Mouse (Mus musculus) hindbrain, embryonic 13.5 days (tissue): ENCODE measurements around the gene Pkm. TPM values are rescaled to one million over a fixed set of nuclear protein-coding genes. Genes with fewer than 3 reads are reported as not detected.
A peak's percentile ranks its signal among the peaks of the same experiment; 100 is the strongest.

Source experiments
- ATAC-seq: fragments of 200-750 bp; cut with Nextera tagmentation; 2 replicates; pipeline ENCODE4 v1.8.0; 2017; ENCODE audit warnings: moderate TSS enrichment; ENCODE audit not compliant: low FRiP score
- H3K27ac ChIP-seq: fragments of 300-500 bp; sonication (generic); 2 replicates; pipeline ENCODE4 v1.5.1; 2015; ENCODE audit warnings: inconsistent platforms, mild to moderate bottlenecking, moderate library complexity
- H3K27me3 ChIP-seq: fragments of 300-500 bp; sonication (generic); 2 replicates; pipeline ENCODE4 v1.6.1; 2015; ENCODE audit warnings: mild to moderate bottlenecking, inconsistent platforms
- H3K36me3 ChIP-seq: fragments of 300-500 bp; sonication (generic); 2 replicates; pipeline ENCODE4 v1.6.1; 2015; ENCODE audit warnings: mild to moderate bottlenecking, inconsistent platforms
- H3K4me1 ChIP-seq: fragments of 300-500 bp; sonication (generic); replicated peaks from 2 replicates; pipeline ENCODE4 v1.6.1; 2015; ENCODE audit warnings: inconsistent platforms
- H3K4me2 ChIP-seq: fragments of 300-500 bp; sonication (generic); 2 replicates; pipeline ENCODE4 v1.6.1; 2015; ENCODE audit warnings: inconsistent platforms, mild to moderate bottlenecking, moderate library complexity
- H3K4me3 ChIP-seq: fragments of 300-500 bp; sonication (generic); 2 replicates; pipeline ENCODE4 v1.5.1; 2015; ENCODE audit warnings: mild to moderate bottlenecking, inconsistent platforms
- H3K9ac ChIP-seq: fragments of 300-500 bp; sonication (generic); 2 replicates; pipeline ENCODE4 v1.6.1; 2015; ENCODE audit warnings: mild to moderate bottlenecking, inconsistent platforms
- H3K9me3 ChIP-seq: fragments of 300-500 bp; sonication (generic); 2 replicates; pipeline ENCODE4 v1.6.1; 2016; ENCODE audit warnings: inconsistent platforms
- WGBS: fragments of 180-500 bp; shearing (Covaris S2); methylation state at CpG from one replicate; pipeline ENCODE4 v1.1.7; 2015; 5-methylcytosine and 5-hydroxymethylcytosine counted together
- polyA plus RNA-seq: library from polyadenylated mRNA; unstranded; fragments of >200 nt; fragmentation: Nextera tagmentation; extraction: Ambion mirVana; gene quantifications from 2 replicates; pipeline ENCODE4 v1.2.1, GENCODE M21; 2015

Gene Pkm
- polyA plus RNA-seq, 1 experiment from 2014 or later, result 1,130 TPM

- Histone ChIP-seq H3K4me1 (peaks cover 40% of the 10 kb centered on the region), H3K4me3 (peak overlapping the region; percentile 77), H3K27ac (peak overlapping the region; percentile 99), H3K9ac (peak overlapping the region; percentile 93), H3K4me2 (peak overlapping the region; percentile 93), H3K36me3 (peaks cover 4% of the 10 kb centered on the region), H3K27me3 (no peaks in the 10 kb centered on the region), H3K9me3 (no peaks in the 10 kb centered on the region)
- WGBS, result under 1% methylated on average over 64 of the region's 65 CpGs
- ATAC-seq, result peak; percentile 74
Observed at GRCm38 (mm10) chr9:59656635-59657617, 758 bp downstream of the Pkm start.

GRCm38 (mm10) chr9:59658146-59658545 lies 2.0 kb downstream of the Pkm start:
- no peaks in the 10 kb centered on the region for H3K27me3 ChIP-seq
- peaks cover 7% of the 10 kb centered on the region for H3K36me3 ChIP-seq
- ATAC-seq, result no peak
- H3K9ac ChIP-seq, result peak overlapping the region; percentile 93
- H3K27ac ChIP-seq, result peak overlapping the region; percentile 99
- H3K4me3 ChIP-seq, result peak overlapping the region; percentile 77
- WGBS, result 3% methylated on average over 4 of the region's 4 CpGs
- no peaks in the 10 kb centered on the region for H3K9me3 ChIP-seq
- H3K4me2 ChIP-seq, result peak overlapping the region; percentile 93
- peaks cover 52% of the 10 kb centered on the region for H3K4me1 ChIP-seq

- peak overlapping the region; percentile 93 for H3K4me2 ChIP-seq
- 24% methylated on average over 14 of the region's 14 CpGs for WGBS
- H3K36me3 ChIP-seq, result peaks cover 14% of the 10 kb centered on the region
- no peaks in the 10 kb centered on the region for H3K9me3 ChIP-seq
- no peak for ATAC-seq
- H3K9ac ChIP-seq, result peak overlapping the region; percentile 56; the same call in 1 of the 2 replicates
- H3K27me3 ChIP-seq, result no peaks in the 10 kb centered on the region
- H3K4me1 ChIP-seq, result peaks cover 64% of the 10 kb centered on the region
- H3K27ac ChIP-seq, result peak overlapping the region; percentile 70
- peak overlapping the region; percentile 77 for H3K4me3 ChIP-seq
Observed at GRCm38 (mm10) chr9:59659036-59660026, 3.2 kb downstream of the Pkm start.

GRCm38 (mm10) chr9:59660421-59660820 lies 4.3 kb downstream of the Pkm start:
- peak overlapping the region; percentile 63; the same call in 1 of the 2 replicates for H3K9ac ChIP-seq
- H3K9me3 ChIP-seq, result no peaks in the 10 kb centered on the region
- 56% methylated on average over 10 of the region's 10 CpGs for WGBS
- ATAC-seq, result no peak
- peaks cover 24% of the 10 kb centered on the region for H3K36me3 ChIP-seq
- H3K4me2 ChIP-seq, result peak overlapping the region; percentile 93
- 0 out of 2 replicates have a peak overlapping the region, but pooled peaks have one; percentile 77 for H3K4me3 ChIP-seq
- H3K27me3 ChIP-seq, result no peaks in the 10 kb centered on the region
- H3K4me1 ChIP-seq, result peaks cover 74% of the 10 kb centered on the region
- H3K27ac ChIP-seq, result peak overlapping the region; percentile 6; the same call in 1 of the 2 replicates

GRCm38 (mm10) chr9:59661298-59661975 lies 5.3 kb downstream of the Pkm start:
- peak overlapping the region; percentile 49; the same call in 1 of the 2 replicates for H3K9ac ChIP-seq
- no peak for ATAC-seq
- H3K36me3 ChIP-seq, result peaks cover 34% of the 10 kb centered on the region
- H3K4me2 ChIP-seq, result peak overlapping the region; percentile 93
- WGBS, result 62% methylated on average over 6 of the region's 6 CpGs
- no peaks in the 10 kb centered on the region for H3K9me3 ChIP-seq
- H3K27me3 ChIP-seq, result no peaks in the 10 kb centered on the region
- no peak overlapping the region; the same call in 1 of the 2 replicates for H3K4me3 ChIP-seq
- peaks cover 74% of the 10 kb centered on the region for H3K4me1 ChIP-seq
- 0 out of 2 replicates have a peak overlapping the region, but pooled peaks have one; percentile 6 for H3K27ac ChIP-seq

- H3K4me1 ChIP-seq, result peaks cover 71% of the 10 kb centered on the region
- no peak overlapping the region for H3K9ac ChIP-seq
- no peaks in the 10 kb centered on the region for H3K27me3 ChIP-seq
- no peak overlapping the region for H3K27ac ChIP-seq
- no peak for ATAC-seq
- 86% methylated on average over 7 of the region's 7 CpGs for WGBS
- H3K36me3 ChIP-seq, result peaks cover 52% of the 10 kb centered on the region
- no peak overlapping the region for H3K4me3 ChIP-seq
- H3K9me3 ChIP-seq, result no peaks in the 10 kb centered on the region
- H3K4me2 ChIP-seq, result no peak overlapping the region
Observed at GRCm38 (mm10) chr9:59663226-59663625, 7.1 kb downstream of the Pkm start.

- H3K27ac ChIP-seq, result no peak overlapping the region; the same call in 1 of the 2 replicates
- no peak for ATAC-seq
- no peaks in the 10 kb centered on the region for H3K27me3 ChIP-seq
- no peak overlapping the region for H3K4me3 ChIP-seq
- no peaks in the 10 kb centered on the region for H3K9me3 ChIP-seq
- no peak overlapping the region for H3K4me2 ChIP-seq
- no peak overlapping the region for H3K9ac ChIP-seq
- 53% methylated on average over 3 of the region's 3 CpGs for WGBS
- H3K4me1 ChIP-seq, result peaks cover 63% of the 10 kb centered on the region
- H3K36me3 ChIP-seq, result peaks cover 59% of the 10 kb centered on the region
Observed at GRCm38 (mm10) chr9:59663957-59664356, 7.8 kb downstream of the Pkm start.

GRCm38 (mm10) chr9:59664664-59665256 lies 8.6 kb downstream of the Pkm start:
- no peaks in the 10 kb centered on the region for H3K9me3 ChIP-seq
- H3K27me3 ChIP-seq, result no peaks in the 10 kb centered on the region
- peaks cover 55% of the 10 kb centered on the region for H3K4me1 ChIP-seq
- peaks cover 66% of the 10 kb centered on the region for H3K36me3 ChIP-seq
- WGBS, result 80% methylated on average over 4 of the region's 4 CpGs
- no peak overlapping the region for H3K27ac ChIP-seq
- no peak overlapping the region for H3K4me2 ChIP-seq
- no peak overlapping the region for H3K9ac ChIP-seq
- ATAC-seq, result no peak
- no peak overlapping the region for H3K4me3 ChIP-seq

GRCm38 (mm10) chr9:59666016-59666415 lies 9.8 kb downstream of the Pkm start:
- Histone ChIP-seq H3K4me3 (no peak overlapping the region), H3K27me3 (no peaks in the 10 kb centered on the region), H3K36me3 (peaks cover 78% of the 10 kb centered on the region), H3K4me2 (no peak overlapping the region), H3K9ac (no peak overlapping the region), H3K9me3 (no peaks in the 10 kb centered on the region), H3K27ac (no peak overlapping the region), H3K4me1 (peaks cover 43% of the 10 kb centered on the region)
- ATAC-seq, result no peak
- 86% methylated on average over 8 of the region's 8 CpGs for WGBS

- no peak overlapping the region for H3K4me2 ChIP-seq
- no peak for ATAC-seq
- H3K4me1 ChIP-seq, result peaks cover 35% of the 10 kb centered on the region
- H3K9me3 ChIP-seq, result no peaks in the 10 kb centered on the region
- no peak overlapping the region for H3K9ac ChIP-seq
- no peak overlapping the region for H3K27ac ChIP-seq
- H3K4me3 ChIP-seq, result no peak overlapping the region
- 97% methylated on average over 1 of the region's 1 CpGs for WGBS
- no peaks in the 10 kb centered on the region for H3K27me3 ChIP-seq
- H3K36me3 ChIP-seq, result peaks cover 83% of the 10 kb centered on the region
Observed at GRCm38 (mm10) chr9:59666813-59667212, 10.6 kb downstream of the Pkm start.

GRCm38 (mm10) chr9:59667250-59667649 lies 11.1 kb downstream of the Pkm start:
- H3K27me3 ChIP-seq, result no peaks in the 10 kb centered on the region
- H3K9me3 ChIP-seq, result no peaks in the 10 kb centered on the region
- H3K9ac ChIP-seq, result no peak overlapping the region
- H3K27ac ChIP-seq, result no peak overlapping the region
- peaks cover 87% of the 10 kb centered on the region for H3K36me3 ChIP-seq
- no peak overlapping the region for H3K4me2 ChIP-seq
- 82% methylated on average over 4 of the region's 4 CpGs for WGBS
- H3K4me3 ChIP-seq, result no peak overlapping the region
- H3K4me1 ChIP-seq, result peaks cover 31% of the 10 kb centered on the region
- ATAC-seq, result no peak
